Mouse (Mus musculus) stomach, embryonic 14.5 days (tissue): ENCODE data around the gene Ptprm. TPM values are rescaled to one million over a fixed set of nuclear protein-coding genes. Genes with fewer than 3 reads are reported as not detected.

Experiments
- ATAC-seq: fragments of 200-750 bp; cut with Nextera tagmentation; 2 replicates; pipeline ENCODE4 v1.8.0; 2017; ENCODE audit warnings: low read depth, moderate TSS enrichment; ENCODE audit not compliant: insufficient number of reproducible peaks, insufficient read depth, low FRiP score
- H3K27ac ChIP-seq: fragments of 300-500 bp; sonication (generic); 2 replicates; pipeline ENCODE4 v1.5.1; 2014; ENCODE audit warnings: mild to moderate bottlenecking, low read length, moderate library complexity, mixed read lengths
- H3K27me3 ChIP-seq: fragments of 300-500 bp; sonication (generic); 2 replicates; pipeline ENCODE4 v1.6.1; 2014; ENCODE audit warnings: low read length, control low read depth, mixed read lengths; ENCODE audit not compliant: control insufficient read depth, insufficient read depth
- H3K36me3 ChIP-seq: fragments of 300-500 bp; sonication (generic); 2 replicates; pipeline ENCODE4 v1.6.1; 2014; ENCODE audit warnings: mild to moderate bottlenecking, control low read depth, low read length, moderate library complexity, mixed read lengths; ENCODE audit not compliant: control insufficient read depth, insufficient read depth
- H3K4me1 ChIP-seq: fragments of 300-500 bp; sonication (generic); 2 replicates; pipeline ENCODE4 v1.6.1; 2014; ENCODE audit warnings: low read length, control low read depth, mixed read lengths; ENCODE audit not compliant: control insufficient read depth, insufficient read depth
- H3K4me2 ChIP-seq: fragments of 300-500 bp; sonication (generic); replicated peaks from 2 replicates; pipeline ENCODE4 v1.6.1; 2014; ENCODE audit warnings: low read depth, low read length, control low read depth
- H3K4me3 ChIP-seq: fragments of 300-500 bp; sonication (generic); 2 replicates; pipeline ENCODE4 v1.5.1; 2014; ENCODE audit warnings: low read depth, low read length, control low read depth
- H3K9ac ChIP-seq: fragments of 300-500 bp; sonication (generic); replicated peaks from 2 replicates; pipeline ENCODE4 v1.6.1; 2014; ENCODE audit warnings: low read depth, mild to moderate bottlenecking, control low read depth, low read length, moderate library complexity, mixed read lengths
- H3K9me3 ChIP-seq: fragments of 300-500 bp; sonication (generic); 2 replicates; pipeline ENCODE4 v1.6.1; 2016; ENCODE audit warnings: low read depth, low read length, control low read depth; ENCODE audit not compliant: control insufficient read depth
- WGBS: fragments of 180-500 bp; shearing (Covaris S2); extraction: QIAGEN DNeasy Blood & Tissue Kit; methylation state at CpG from one replicate; pipeline ENCODE4 v1.1.7; 2014; 5-methylcytosine and 5-hydroxymethylcytosine counted together
- polyA plus RNA-seq: library from polyadenylated mRNA; unstranded; fragments of >200 nt; fragmentation: Nextera tagmentation; extraction: Ambion mirVana; gene quantifications from 2 replicates; pipeline ENCODE4 v1.2.1, GENCODE M21; 2014

The Ptprm gene
- polyA plus RNA-seq, 1 experiment from 2014 or later: 17.7 TPM

GRCm38 (mm10) chr17:67073580-67073979 is 280.7 kb downstream of the Ptprm start:
- Histone ChIP-seq H3K27me3 (no peaks in the 10 kb centered on the region), H3K4me1 (0 out of 2 replicates have a peak, but pooled peaks cover 2% of the 10 kb centered on the region), H3K36me3 (no peaks in the 10 kb centered on the region), H3K27ac (no peak overlapping the region), H3K4me2 (no peak overlapping the region), H3K4me3 (no peak overlapping the region), H3K9ac (no peak overlapping the region), H3K9me3 (no peaks in the 10 kb centered on the region)
- no peak for ATAC-seq
- WGBS: 67% methylated on average over 4 of the region's 4 CpGs

GRCm38 (mm10) chr17:67073139-67073538 is 281.1 kb downstream of the Ptprm start:
- H3K9me3 ChIP-seq: no peaks in the 10 kb centered on the region
- H3K36me3 ChIP-seq: no peaks in the 10 kb centered on the region
- H3K27me3 ChIP-seq: no peaks in the 10 kb centered on the region
- no peak for ATAC-seq
- 0 out of 2 replicates have a peak, but pooled peaks cover 2% of the 10 kb centered on the region for H3K4me1 ChIP-seq
- 72% methylated on average over 6 of the region's 6 CpGs for WGBS
- no peak overlapping the region for H3K4me2 ChIP-seq
- no peak overlapping the region for H3K9ac ChIP-seq
- no peak overlapping the region for H3K4me3 ChIP-seq
- no peak overlapping the region for H3K27ac ChIP-seq

- Histone ChIP-seq H3K9me3 (no peaks in the 10 kb centered on the region), H3K36me3 (no peaks in the 10 kb centered on the region), H3K4me1 (0 out of 2 replicates have a peak, but pooled peaks cover 2% of the 10 kb centered on the region), H3K4me2 (no peak overlapping the region), H3K27me3 (no peaks in the 10 kb centered on the region), H3K9ac (no peak overlapping the region), H3K4me3 (no peak overlapping the region), H3K27ac (no peak overlapping the region)
- no peak for ATAC-seq
- 87% methylated on average over 7 of the region's 7 CpGs for WGBS
Measured at GRCm38 (mm10) chr17:67071231-67072009, 282.8 kb downstream of the Ptprm start.

GRCm38 (mm10) chr17:67063611-67064010 is 290.6 kb downstream of the Ptprm start:
- H3K27me3 ChIP-seq: no peaks in the 10 kb centered on the region
- no peak for ATAC-seq
- no peak overlapping the region for H3K4me2 ChIP-seq
- no peak overlapping the region for H3K4me3 ChIP-seq
- no peaks in the 10 kb centered on the region for H3K36me3 ChIP-seq
- no peaks in the 10 kb centered on the region for H3K9me3 ChIP-seq
- H3K27ac ChIP-seq: no peak overlapping the region
- WGBS: 77% methylated on average over 5 of the region's 5 CpGs
- H3K9ac ChIP-seq: no peak overlapping the region
- H3K4me1 ChIP-seq: no peaks in the 10 kb centered on the region

GRCm38 (mm10) chr17:67055681-67056080 is 298.6 kb downstream of the Ptprm start:
- H3K27ac ChIP-seq: no peak overlapping the region
- no peak overlapping the region for H3K4me2 ChIP-seq
- H3K9me3 ChIP-seq: no peaks in the 10 kb centered on the region
- H3K4me1 ChIP-seq: no peaks in the 10 kb centered on the region
- no peaks in the 10 kb centered on the region for H3K36me3 ChIP-seq
- WGBS: 89% methylated on average over 6 of the region's 6 CpGs
- no peak overlapping the region for H3K4me3 ChIP-seq
- no peak overlapping the region for H3K9ac ChIP-seq
- no peaks in the 10 kb centered on the region for H3K27me3 ChIP-seq
- no peak for ATAC-seq

- H3K4me1 ChIP-seq: no peaks in the 10 kb centered on the region
- H3K4me3 ChIP-seq: no peak overlapping the region
- no peaks in the 10 kb centered on the region for H3K9me3 ChIP-seq
- WGBS: 91% methylated on average over 10 of the region's 10 CpGs
- H3K36me3 ChIP-seq: no peaks in the 10 kb centered on the region
- H3K27me3 ChIP-seq: no peaks in the 10 kb centered on the region
- H3K27ac ChIP-seq: no peak overlapping the region
- no peak for ATAC-seq
- H3K4me2 ChIP-seq: no peak overlapping the region
- no peak overlapping the region for H3K9ac ChIP-seq
Measured at GRCm38 (mm10) chr17:67054202-67054601, 300.1 kb downstream of the Ptprm start.

- Histone ChIP-seq H3K4me1 (no peaks in the 10 kb centered on the region), H3K9me3 (no peaks in the 10 kb centered on the region), H3K27ac (no peak overlapping the region), H3K9ac (no peak overlapping the region), H3K36me3 (no peaks in the 10 kb centered on the region), H3K4me3 (no peak overlapping the region), H3K4me2 (no peak overlapping the region), H3K27me3 (no peaks in the 10 kb centered on the region)
- ATAC-seq: no peak
- WGBS: 75% methylated on average over 11 of the region's 11 CpGs
Measured at GRCm38 (mm10) chr17:67052624-67053314, 301.5 kb downstream of the Ptprm start.

- Histone ChIP-seq H3K27ac (no peak overlapping the region), H3K9ac (no peak overlapping the region), H3K36me3 (no peaks in the 10 kb centered on the region), H3K4me1 (no peaks in the 10 kb centered on the region), H3K27me3 (no peaks in the 10 kb centered on the region), H3K4me3 (no peak overlapping the region), H3K4me2 (no peak overlapping the region), H3K9me3 (no peaks in the 10 kb centered on the region)
- WGBS: 66% methylated on average over 4 of the region's 4 CpGs
- ATAC-seq: no peak
Measured at GRCm38 (mm10) chr17:67047697-67048096, 306.6 kb downstream of the Ptprm start.
